Mouse (Mus musculus): ENCODE measurements at regions not wholly inside any gene's neighbourhood (a gene's known extent, or its start where the extent isn't known, plus 50 kb on each side); places are given as distances from the start of the nearest gene placed in this dataset.

- TF ChIP-seq EP300 (IDR thresholded peaks at IDR 0.05; ENCODE audit: insufficient read depth, low read depth, low read length) (no peak), CTCF (IDR thresholded peaks at IDR 0.05) (no peak)
Measured at GRCm38 (mm10) chr12:56233209-56233608, 112.5 kb downstream of the Mbip start.
